Mouse (Mus musculus) intestine, embryonic 16.5 days (tissue): Measurements from ENCODE around the gene Lipc. TPM values are rescaled to one million over a fixed set of nuclear protein-coding genes. Genes with fewer than 3 reads are reported as not detected.

Experiments
- ATAC-seq: fragments of 200-750 bp; cut with Nextera tagmentation; 2 replicates; pipeline ENCODE4 v1.8.0; 2017; ENCODE audit warnings: moderate TSS enrichment, moderate library complexity
- H3K27ac ChIP-seq: fragments of 300-500 bp; sonication (generic); 2 replicates; pipeline ENCODE4 v1.5.1; 2014; ENCODE audit warnings: mild to moderate bottlenecking, low read length
- H3K27me3 ChIP-seq: fragments of 300-500 bp; sonication (generic); replicated peaks from 2 replicates; pipeline ENCODE4 v1.6.1; 2014; ENCODE audit warnings: low read length, control low read depth, mixed read lengths; ENCODE audit not compliant: control insufficient read depth, insufficient read depth
- H3K36me3 ChIP-seq: fragments of 300-500 bp; sonication (generic); 2 replicates; pipeline ENCODE4 v1.6.1; 2014; ENCODE audit warnings: low read length, control low read depth; ENCODE audit not compliant: control insufficient read depth, insufficient read depth
- H3K4me1 ChIP-seq: fragments of 300-500 bp; sonication (generic); 2 replicates; pipeline ENCODE4 v1.6.1; 2014; ENCODE audit warnings: low read length, control low read depth, mixed read lengths; ENCODE audit not compliant: control insufficient read depth, insufficient read depth
- H3K4me2 ChIP-seq: fragments of 300-500 bp; sonication (generic); 2 replicates; pipeline ENCODE4 v1.6.1; 2014; ENCODE audit warnings: low read depth, low read length, control low read depth
- H3K4me3 ChIP-seq: fragments of 300-500 bp; sonication (generic); 2 replicates; pipeline ENCODE4 v1.5.1; 2014; ENCODE audit warnings: mild to moderate bottlenecking, low read length
- H3K9ac ChIP-seq: fragments of 300-500 bp; sonication (generic); 2 replicates; pipeline ENCODE4 v1.6.1; 2014; ENCODE audit warnings: low read depth, low read length
- H3K9me3 ChIP-seq: fragments of 300-500 bp; sonication (generic); 2 replicates; pipeline ENCODE4 v1.6.1; 2016; ENCODE audit warnings: low read length, control low read depth; ENCODE audit not compliant: control insufficient read depth
- WGBS: fragments of 180-500 bp; shearing (Covaris S2); extraction: QIAGEN DNeasy Blood & Tissue Kit; methylation state at CpG from one replicate; pipeline ENCODE4 v1.1.7; 2014; 5-methylcytosine and 5-hydroxymethylcytosine counted together
- polyA plus RNA-seq: library from polyadenylated mRNA; unstranded; fragments of >200 nt; fragmentation: Nextera tagmentation; extraction: Ambion mirVana; gene quantifications from 2 replicates; pipeline ENCODE4 v1.2.1, GENCODE M21; 2015

Gene Lipc
- polyA plus RNA-seq, 1 experiment from 2014 or later, result 1.4 TPM

- H3K9me3 ChIP-seq, result no peaks in the 10 kb centered on the region
- 55% methylated on average over 6 of the region's 6 CpGs for WGBS
- H3K27ac ChIP-seq, result 0 out of 2 replicates have a peak overlapping the region, but pooled peaks have one; percentile 11
- no peak overlapping the region for H3K9ac ChIP-seq
- no peak overlapping the region for H3K4me2 ChIP-seq
- ATAC-seq, result peak; percentile 79
- H3K36me3 ChIP-seq, result no peaks in the 10 kb centered on the region
- no peak overlapping the region for H3K4me3 ChIP-seq
- peaks cover 14% of the 10 kb centered on the region for H3K4me1 ChIP-seq
- H3K27me3 ChIP-seq, result no peaks in the 10 kb centered on the region
Measured at GRCm38 (mm10) chr9:70926820-70927588, 25.0 kb downstream of the Lipc start.

- H3K4me3 ChIP-seq, result no peak overlapping the region
- H3K27me3 ChIP-seq, result no peaks in the 10 kb centered on the region
- H3K27ac ChIP-seq, result no peak overlapping the region
- H3K9me3 ChIP-seq, result no peaks in the 10 kb centered on the region
- peaks cover 17% of the 10 kb centered on the region for H3K4me1 ChIP-seq
- H3K4me2 ChIP-seq, result no peak overlapping the region
- ATAC-seq, result no peak
- no peak overlapping the region for H3K9ac ChIP-seq
- no peaks in the 10 kb centered on the region for H3K36me3 ChIP-seq
- 91% methylated on average over 6 of the region's 6 CpGs for WGBS
Measured at GRCm38 (mm10) chr9:70925225-70925624, 26.8 kb downstream of the Lipc start.

GRCm38 (mm10) chr9:70924763-70925162 is 27.3 kb downstream of the Lipc start:
- Histone ChIP-seq H3K36me3 (no peaks in the 10 kb centered on the region), H3K4me3 (no peak overlapping the region), H3K9me3 (no peaks in the 10 kb centered on the region), H3K27me3 (no peaks in the 10 kb centered on the region), H3K4me2 (no peak overlapping the region), H3K4me1 (peaks cover 17% of the 10 kb centered on the region), H3K9ac (no peak overlapping the region), H3K27ac (no peak overlapping the region)
- WGBS, result 93% methylated on average over 3 of the region's 3 CpGs
- no peak for ATAC-seq

- peak; percentile 72 for ATAC-seq
- WGBS, result 45% methylated on average over 7 of the region's 7 CpGs
Measured at GRCm38 (mm10) chr9:70921781-70922565, 30.1 kb downstream of the Lipc start.

GRCm38 (mm10) chr9:70921132-70921531 is 30.9 kb downstream of the Lipc start:
- Histone ChIP-seq H3K4me2 (no peak overlapping the region), H3K9me3 (no peaks in the 10 kb centered on the region), H3K27me3 (no peaks in the 10 kb centered on the region), H3K27ac (no peak overlapping the region), H3K4me3 (no peak overlapping the region), H3K36me3 (no peaks in the 10 kb centered on the region), H3K9ac (no peak overlapping the region), H3K4me1 (peaks cover 16% of the 10 kb centered on the region)
- peak; percentile 64 for ATAC-seq
- WGBS, result 55% methylated on average over 3 of the region's 3 CpGs

More at GRCm38 (mm10) chr9:70921781-70922565, 30.1 kb downstream of the Lipc start:
- Histone ChIP-seq H3K4me1 (peaks cover 13% of the 10 kb centered on the region), H3K9me3 (no peaks in the 10 kb centered on the region), H3K27ac (peak overlapping the region; percentile 23; the same call in 1 of the 2 replicates), H3K36me3 (no peaks in the 10 kb centered on the region), H3K4me3 (no peak overlapping the region), H3K27me3 (no peaks in the 10 kb centered on the region), H3K4me2 (no peak overlapping the region), H3K9ac (no peak overlapping the region)

GRCm38 (mm10) chr9:70919271-70919670 is 32.8 kb downstream of the Lipc start:
- H3K4me1 ChIP-seq, result peaks cover 16% of the 10 kb centered on the region
- H3K27ac ChIP-seq, result no peak overlapping the region
- no peaks in the 10 kb centered on the region for H3K27me3 ChIP-seq
- no peak overlapping the region for H3K4me3 ChIP-seq
- H3K4me2 ChIP-seq, result no peak overlapping the region
- H3K9me3 ChIP-seq, result no peaks in the 10 kb centered on the region
- no peaks in the 10 kb centered on the region for H3K36me3 ChIP-seq
- no peak overlapping the region for H3K9ac ChIP-seq
- ATAC-seq, result no peak
- 86% methylated on average over 3 of the region's 3 CpGs for WGBS

GRCm38 (mm10) chr9:70916516-70916915 is 35.5 kb downstream of the Lipc start:
- H3K27ac ChIP-seq, result no peak overlapping the region
- no peak overlapping the region for H3K9ac ChIP-seq
- no peak for ATAC-seq
- WGBS, result 35% methylated on average over 7 of the region's 7 CpGs
- no peaks in the 10 kb centered on the region for H3K27me3 ChIP-seq
- peaks cover 9% of the 10 kb centered on the region; the same call in 1 of the 2 replicates for H3K4me1 ChIP-seq
- no peaks in the 10 kb centered on the region for H3K36me3 ChIP-seq
- no peaks in the 10 kb centered on the region for H3K9me3 ChIP-seq
- H3K4me2 ChIP-seq, result no peak overlapping the region
- H3K4me3 ChIP-seq, result no peak overlapping the region

GRCm38 (mm10) chr9:70915356-70915685 is 36.7 kb downstream of the Lipc start:
- Histone ChIP-seq H3K9ac (no peak overlapping the region), H3K27ac (no peak overlapping the region), H3K36me3 (no peaks in the 10 kb centered on the region), H3K4me3 (no peak overlapping the region), H3K9me3 (no peaks in the 10 kb centered on the region), H3K4me1 (peaks cover 9% of the 10 kb centered on the region; the same call in 1 of the 2 replicates), H3K4me2 (no peak overlapping the region), H3K27me3 (no peaks in the 10 kb centered on the region)
- ATAC-seq, result no peak
- WGBS, result 73% methylated on average over 2 of the region's 2 CpGs

GRCm38 (mm10) chr9:70914659-70915355 is 37.2 kb downstream of the Lipc start:
- Histone ChIP-seq H3K9me3 (no peaks in the 10 kb centered on the region), H3K27ac (no peak overlapping the region), H3K4me1 (peaks cover 9% of the 10 kb centered on the region; the same call in 1 of the 2 replicates), H3K9ac (peak overlapping the region; percentile 12; the same call in 1 of the 2 replicates), H3K27me3 (no peaks in the 10 kb centered on the region), H3K36me3 (no peaks in the 10 kb centered on the region), H3K4me3 (no peak overlapping the region), H3K4me2 (no peak overlapping the region)
- WGBS, result 66% methylated on average over 10 of the region's 10 CpGs
- ATAC-seq, result peak; percentile 52
